Mouse (Mus musculus) G1E (cell line): Measurements from ENCODE around the gene Tufm. TPM values are rescaled to one million over a fixed set of nuclear protein-coding genes. Genes with fewer than 3 reads are reported as not detected.

ENCODE experiments used
- ATAC-seq: 2 replicates; pipeline ENCODE4 v1.8.0; 2016; ENCODE audit warnings: mild to moderate bottlenecking; ENCODE audit not compliant: insufficient number of reproducible peaks, poor library complexity, low FRiP score, severe bottlenecking; ENCODE audit errors: extremely low read depth
- DNase-seq: peaks from one replicate; pipeline ENCODE4 v3.0.0; 2012; ENCODE audit warnings: low spot score
- H3K27me3 ChIP-seq: 2 replicates; pipeline ENCODE4 v1.6.1; 2012; ENCODE audit warnings: mild to moderate bottlenecking, low read length, inconsistent platforms; ENCODE audit not compliant: insufficient read depth
- H3K36me3 ChIP-seq: replicated peaks from 2 replicates; pipeline ENCODE3; 2012; ENCODE audit warnings: mild to moderate bottlenecking, inconsistent platforms
- H3K4me1 ChIP-seq: 2 replicates; pipeline ENCODE4 v1.6.1; 2012; ENCODE audit warnings: low read depth, low read length, inconsistent platforms, mixed read lengths; ENCODE audit not compliant: insufficient read depth
- H3K4me3 ChIP-seq: 2 replicates; pipeline ENCODE4 v1.5.1; 2012; ENCODE audit warnings: low read depth, mild to moderate bottlenecking, inconsistent platforms, low read length, moderate library complexity, mixed read lengths
- H3K9me3 ChIP-seq: replicated peaks from 2 replicates; pipeline ENCODE4 v1.6.1; 2012; ENCODE audit warnings: inconsistent platforms
- CTCF ChIP-seq: IDR thresholded peaks from 2 replicates; pipeline ENCODE4 v1.5.1; 2012; ENCODE audit warnings: low read depth, low read length, inconsistent platforms, mixed read lengths
- GATA1 ChIP-seq: IDR thresholded peaks from 2 replicates; pipeline ENCODE4 v1.6.1; 2012; ENCODE audit warnings: borderline replicate concordance, low read length, inconsistent platforms, mixed read lengths
- GATA2 ChIP-seq: IDR thresholded peaks from 2 replicates; pipeline ENCODE4 v1.6.1; 2012; ENCODE audit warnings: low read depth, low read length, inconsistent platforms, borderline replicate concordance
- POLR2AphosphoS5 ChIP-seq: IDR thresholded peaks from 2 replicates; pipeline ENCODE4 v1.6.1; 2012; ENCODE audit warnings: low read depth, low read length, inconsistent platforms; ENCODE audit not compliant: insufficient replicate concordance
- TAL1 ChIP-seq: conservative IDR thresholded peaks from 2 replicates; pipeline ENCODE4 v1.6.1; 2012; ENCODE audit warnings: low read depth, low read length, inconsistent platforms, mixed read lengths
- polyA plus RNA-seq: library from polyadenylated mRNA; stranded (reverse); fragments of >175 nt; gene quantifications from 2 replicates; pipeline ENCODE4 v1.2.3, GENCODE M21; 2012
- total RNA-seq, 2 experiments: library from RNA; stranded (forward) in 1 of 2; stranded (reverse) in 1 of 2; fragments of 200-1000 nt in 1 of 2; fragments of >200 nt in 1 of 2; fragmentation: Nextera tagmentation in 1 of 2; gene quantifications; 2 replicates each; pipeline ENCODE4 v1.2.3; 2014 to 2017

The Tufm gene
- total and polyA plus RNA-seq, 3 experiments: 81.9 to 126 (median 123) TPM

- TF ChIP-seq POLR2AphosphoS5 (no peak), GATA2 (no peak), GATA1 (no peak), TAL1 (no peak), CTCF (no peak)
- Histone ChIP-seq H3K4me1 (peaks cover 87% of the 10 kb centered on the region), H3K27me3 (no peaks in the 10 kb centered on the region), H3K4me3 (no peak overlapping the region; the same call in 1 of the 2 replicates), H3K36me3 (peaks cover 97% of the 10 kb centered on the region), H3K9me3 (no peaks in the 10 kb centered on the region)
- ATAC-seq: no peak
- DNase-seq: no peak
Measured at GRCm38 (mm10) chr7:126494120-126494519, 7.0 kb downstream of the Tufm start.

- no peak for DNase-seq
- ATAC-seq: no peak
- Histone ChIP-seq H3K27me3 (no peaks in the 10 kb centered on the region), H3K9me3 (no peaks in the 10 kb centered on the region), H3K36me3 (peaks cover 97% of the 10 kb centered on the region), H3K4me3 (no peak overlapping the region), H3K4me1 (peaks cover 89% of the 10 kb centered on the region)
- TF ChIP-seq GATA1 (no peak), CTCF (no peak), POLR2AphosphoS5 (no peak), TAL1 (no peak), GATA2 (no peak)
Measured at GRCm38 (mm10) chr7:126496475-126496874, 9.3 kb downstream of the Tufm start.

DNA sequence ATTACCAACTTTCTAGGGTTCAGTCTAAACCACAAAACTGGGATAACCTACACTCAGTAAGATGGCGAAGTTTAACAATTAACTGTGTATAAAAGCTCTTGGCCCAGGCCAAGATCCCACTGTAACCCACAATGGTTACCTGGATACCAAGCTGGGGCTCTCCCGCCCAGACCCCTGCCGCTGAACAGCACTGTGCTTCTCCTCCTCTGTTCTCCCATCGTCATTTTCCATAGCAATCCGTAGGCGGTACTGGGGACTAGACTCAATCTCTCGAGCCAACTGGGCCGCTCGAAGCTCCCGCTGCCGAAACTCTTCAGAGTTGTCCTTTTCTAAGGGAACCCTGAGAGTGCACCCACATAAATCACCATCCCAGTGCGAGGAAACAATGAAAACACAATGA lies 10.8 kb downstream of the Tufm start:
- ATAC-seq: no peak
- no peak for DNase-seq
- H3K4me3 ChIP-seq: peak overlapping the region; percentile 16; the same call in 1 of the 2 replicates
- no peaks in the 10 kb centered on the region for H3K9me3 ChIP-seq
- peaks cover 83% of the 10 kb centered on the region for H3K36me3 ChIP-seq
- H3K4me1 ChIP-seq: peaks cover 76% of the 10 kb centered on the region
- no peak for TF ChIP-seq GATA1
- H3K27me3 ChIP-seq: no peaks in the 10 kb centered on the region

DNA sequence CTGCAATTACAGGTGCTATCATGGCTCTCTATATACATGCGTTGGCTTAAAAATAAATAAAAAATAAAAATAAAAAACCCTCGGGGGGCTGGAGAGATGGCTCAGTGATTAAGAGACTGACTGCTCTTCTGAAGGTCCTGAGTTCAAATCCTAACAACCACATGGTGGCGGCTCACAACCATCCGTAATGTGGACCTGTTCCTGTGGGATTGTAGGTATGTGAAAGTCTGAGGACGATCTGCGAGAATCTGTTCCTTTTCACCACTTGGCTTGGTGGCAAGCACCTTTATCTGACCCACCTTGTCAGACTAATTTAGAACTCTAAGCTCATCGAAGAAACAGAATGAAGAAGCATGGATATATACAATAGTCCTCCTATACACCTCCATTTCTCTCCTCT lies 12.3 kb downstream of the Tufm start:
- ATAC-seq (no peak), DNase-seq (no peak)
- Histone ChIP-seq H3K36me3 (peaks cover 69% of the 10 kb centered on the region), H3K4me3 (no peak overlapping the region), H3K27me3 (no peaks in the 10 kb centered on the region), H3K9me3 (no peaks in the 10 kb centered on the region), H3K4me1 (peaks cover 68% of the 10 kb centered on the region)
- TF ChIP-seq CTCF: no peak
- no peak for TF ChIP-seq POLR2AphosphoS5
- no peak for TF ChIP-seq TAL1
- TF ChIP-seq GATA1: no peak
- no peak for TF ChIP-seq GATA2

GRCm38 (mm10) chr7:126501684-126502022 lies 14.5 kb downstream of the Tufm start:
- H3K4me1 ChIP-seq: peaks cover 49% of the 10 kb centered on the region
- ATAC-seq: no peak

GRCm38 (mm10) chr7:126502023-126502741 lies 15.0 kb downstream of the Tufm start:
- Histone ChIP-seq H3K9me3 (no peaks in the 10 kb centered on the region), H3K4me3 (peak overlapping the region; percentile 97), H3K36me3 (peaks cover 41% of the 10 kb centered on the region), H3K4me1 (peaks cover 47% of the 10 kb centered on the region), H3K27me3 (no peaks in the 10 kb centered on the region)
- TF ChIP-seq GATA1: no peak
- no peak for TF ChIP-seq GATA2
- no peak for TF ChIP-seq CTCF
- no peak for TF ChIP-seq TAL1
- TF ChIP-seq POLR2AphosphoS5: no peak
- DNase-seq (peak; percentile 99), ATAC-seq (peak; percentile 86)

More at GRCm38 (mm10) chr7:126501684-126502022, 14.5 kb downstream of the Tufm start:
- DNase-seq: no peak
- peaks cover 46% of the 10 kb centered on the region for H3K36me3 ChIP-seq
- no peaks in the 10 kb centered on the region for H3K9me3 ChIP-seq
- no peaks in the 10 kb centered on the region for H3K27me3 ChIP-seq
- peak overlapping the region; percentile 97 for H3K4me3 ChIP-seq
- TF ChIP-seq GATA2 (no peak), CTCF (no peak)

DNA sequence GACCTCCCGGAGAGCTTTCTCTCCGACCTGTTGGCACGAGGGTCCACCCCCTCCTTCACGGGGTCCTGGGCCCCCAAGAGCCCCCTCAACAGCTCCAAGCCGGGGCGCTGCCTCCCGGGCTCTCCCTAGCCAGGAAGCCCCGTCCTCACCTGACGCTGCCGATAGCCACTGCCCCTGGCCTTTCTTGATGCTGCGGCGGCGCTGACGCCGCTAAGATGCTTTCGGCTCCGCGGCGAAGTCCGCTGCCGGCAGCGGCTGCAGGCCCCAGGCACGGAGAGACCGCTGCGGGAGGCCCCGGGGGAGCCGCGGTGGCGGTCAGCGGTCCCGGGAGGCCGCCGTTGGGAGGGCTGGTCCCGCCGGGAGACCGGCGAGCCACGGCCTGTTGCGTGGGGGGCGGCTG lies 15.6 kb downstream of the Tufm start:
- Histone ChIP-seq H3K36me3 (peaks cover 35% of the 10 kb centered on the region), H3K4me3 (peak overlapping the region; percentile 97), H3K9me3 (no peaks in the 10 kb centered on the region), H3K4me1 (peaks cover 41% of the 10 kb centered on the region), H3K27me3 (no peaks in the 10 kb centered on the region)
- TF ChIP-seq TAL1: no peak
- no peak for TF ChIP-seq CTCF
- no peak for TF ChIP-seq POLR2AphosphoS5
- TF ChIP-seq GATA1: no peak
- TF ChIP-seq GATA2: no peak
- DNase-seq: no peak
- ATAC-seq: no peak
